Mouse (Mus musculus): ENCODE measurements around the gene Izumo4.

DNA sequence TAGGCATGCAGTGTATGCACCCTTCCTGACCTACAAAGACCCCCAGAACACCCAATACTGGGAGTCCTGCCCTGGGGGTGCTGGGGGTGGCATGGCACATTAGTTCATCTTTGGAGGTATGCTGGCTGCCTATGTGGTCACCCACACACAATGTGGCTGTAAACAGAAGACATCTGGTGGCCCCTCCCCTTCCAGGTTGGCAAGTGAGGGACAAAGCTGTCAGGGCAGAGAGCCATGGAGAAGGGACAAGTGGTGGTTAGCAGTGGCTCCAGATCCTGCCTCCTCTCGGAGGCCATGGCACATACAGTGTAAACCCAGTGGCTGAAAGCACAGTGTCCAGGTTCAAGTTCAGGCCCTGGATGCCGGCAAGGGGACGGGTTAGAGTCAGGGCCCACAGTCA lies 15.4 kb upstream of the Izumo4 start:
- TF ChIP-seq CTCF (IDR thresholded peaks at IDR 0.05; ENCODE audit: low read depth, low read length) (no peak), POLR2A (IDR thresholded peaks at IDR 0.05; ENCODE audit: borderline replicate concordance, low read depth, low read length) (no peak)

All from bone marrow macrophage, adult 2 months (primary cell).